In genomic region chr3:95894317-95895160, GRCm38 (mm10) we compare ENCODE assay signal across 1 mouse cellular context.
TF ChIP-seq lines count a peak whose summit lies in the region.

No protein-coding gene starts in this region.

TF ChIP-seq in CH12.LX, 34 proteins besides CTCF, POLR2A, EP300 and RAD21 (continued from another document):
- no peak for TF ChIP-seq ETS1 (conservative IDR thresholded peaks at IDR 0.05; ENCODE audit: low read depth, low read length)
